ENCODE assay signal across 18 mouse cellular contexts in the genomic region with DNA sequence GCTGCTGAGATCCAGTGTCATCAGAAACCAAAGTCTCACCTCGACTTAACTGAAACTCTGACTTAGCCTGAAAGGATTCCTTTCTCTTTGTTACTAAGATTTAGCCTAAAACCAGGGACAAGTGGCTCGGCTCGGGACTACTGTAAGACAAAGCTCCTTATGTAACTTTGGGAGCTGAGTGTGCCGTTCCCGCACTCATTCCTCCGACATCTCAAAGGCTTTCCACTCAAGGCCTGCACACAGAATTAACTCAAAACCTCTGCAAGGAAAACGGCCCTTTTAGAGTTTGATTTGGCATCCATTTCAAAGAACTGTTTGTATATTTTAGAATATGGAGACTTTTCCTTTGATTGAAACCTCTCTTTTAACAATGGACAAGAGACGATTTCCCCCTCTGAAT.
DNase-seq lines count a peak whose midpoint lies in the region; ATAC-seq lines count a peak whose summit lies in the region.
"Had no signal": no experiment of that assay in that cellular context is flagged by ENCODE, and none has a peak within 500 bp of the region (broad histone marks: within the 10 kb centered on the region; RNA-seq: fewer than 3 reads in every experiment).

No protein-coding gene starts in this region.

- no peaks in the 10 kb centered on the region for H3K27me3 ChIP-seq in kidney, embryonic 15.5 days
- H3K27me3 ChIP-seq in neural tube, embryonic 15.5 days (replicated peaks): no peaks in the 10 kb centered on the region
- H3K27me3 ChIP-seq: forebrain, embryonic 13.5 days; hindbrain, embryonic 12.5 days had no signal

- DNase-seq in frontal cortex, postnatal 10 days (ENCODE audit: low spot score in 2 of 2): no peak
- no peak for DNase-seq in kidney, adult 11 months
- no peak for DNase-seq in neural tube, embryonic 10.5 days (ENCODE audit: extremely low spot score, low spot score)
- DNase-seq in telencephalon, adult 2 months (ENCODE audit: low read depth, low spot score): peak; percentile 26
- DNase-seq in Muller cell, postnatal 12 days (ENCODE audit: inconsistent ontology term): no peak
- DNase-seq: cerebellum, adult 11 months; cerebellum, postnatal 36 days; gastrocnemius, postnatal 10 days; kidney, adult 18-20 months; layer of hippocampus, postnatal 36 days had no signal

- no peak overlapping the region for H3K4me3 ChIP-seq in kidney, embryonic 15.5 days (replicated peaks)
- H3K4me3 ChIP-seq in neural tube, embryonic 15.5 days (replicated peaks): no peak overlapping the region
- H3K4me3 ChIP-seq: forebrain, embryonic 13.5 days; heart, embryonic 10.5 days; hindbrain, embryonic 12.5 days had no signal

- H3K9me3 ChIP-seq in kidney, embryonic 15.5 days (replicated peaks): no peaks in the 10 kb centered on the region
- H3K9me3 ChIP-seq in neural tube, embryonic 15.5 days (replicated peaks): no peaks in the 10 kb centered on the region
- H3K9me3 ChIP-seq: forebrain, embryonic 13.5 days; heart, embryonic 10.5 days; hindbrain, embryonic 12.5 days had no signal

- H3K27ac ChIP-seq in kidney, embryonic 15.5 days: 0 out of 2 replicates have a peak overlapping the region, but pooled peaks have one; percentile 2
- 0 out of 2 replicates have a peak overlapping the region, but pooled peaks have one; percentile 4 for H3K27ac ChIP-seq in neural tube, embryonic 15.5 days (replicated peaks)
- H3K27ac ChIP-seq: forebrain, embryonic 13.5 days; heart, embryonic 10.5 days; hindbrain, embryonic 12.5 days; liver, embryonic 14.5 days had no signal

- no peak overlapping the region for H3K4me2 ChIP-seq in kidney, embryonic 15.5 days
- H3K4me2 ChIP-seq in neural tube, embryonic 15.5 days: no peak overlapping the region
- H3K4me2 ChIP-seq: forebrain, embryonic 13.5 days; hindbrain, embryonic 12.5 days had no signal

- H3K4me1 ChIP-seq in kidney, embryonic 15.5 days: peaks cover 5% of the 10 kb centered on the region
- 0 out of 2 replicates have a peak, but pooled peaks cover under 1% of the 10 kb centered on the region for H3K4me1 ChIP-seq in neural tube, embryonic 15.5 days
- H3K4me1 ChIP-seq: forebrain, embryonic 13.5 days; hindbrain, embryonic 12.5 days had no signal

- ATAC-seq in frontal cortex, adult (ENCODE audit: low TSS enrichment): peak; percentile 64
- no peak for ATAC-seq in kidney, embryonic 15.5 days (replicated peaks; ENCODE audit: low FRiP score)
- ATAC-seq in neural tube, embryonic 15.5 days (ENCODE audit: low FRiP score): no peak
- ATAC-seq: activated CD4-positive, CD25-positive, alpha-beta regulatory T cell, adult 4 months; forebrain, embryonic 13.5 days had no signal

- H3K9ac ChIP-seq in kidney, embryonic 15.5 days: no peak overlapping the region
- H3K9ac ChIP-seq in neural tube, embryonic 15.5 days (replicated peaks): no peak overlapping the region
- H3K9ac ChIP-seq: forebrain, embryonic 13.5 days; hindbrain, embryonic 12.5 days; liver, embryonic 14.5 days had no signal

- no peaks in the 10 kb centered on the region for H3K36me3 ChIP-seq in kidney, embryonic 15.5 days
- H3K36me3 ChIP-seq in neural tube, embryonic 15.5 days: no peaks in the 10 kb centered on the region
- H3K36me3 ChIP-seq: heart, embryonic 10.5 days; hindbrain, embryonic 12.5 days had no signal

- WGBS in kidney, embryonic 15.5 days: 63% methylated on average over 8 of the region's 8 CpGs
- 62% methylated on average over 8 of the region's 8 CpGs for WGBS in neural tube, embryonic 15.5 days
